ENCODE assay signal across 8 mouse cellular contexts in genomic region chr4:147905090-147905659, GRCm38 (mm10). TPM values are rescaled to one million over a fixed set of nuclear protein-coding genes. Genes with fewer than 3 reads are reported as not detected.
A peak's percentile ranks its signal among the peaks of the same experiment; 100 is the strongest.
DNase-seq lines count a peak whose midpoint lies in the region; ATAC-seq and TF ChIP-seq lines count a peak whose summit lies in the region.

No protein-coding gene starts in this region.

- peak overlapping the region; percentile 90 for H3K4me3 ChIP-seq in kidney, embryonic 14.5 days (ENCODE audit: low read length)
- H3K4me3 ChIP-seq in forebrain, postnatal 0 days (ENCODE audit: low read depth, low read length), result peak overlapping the region; percentile 97
- H3K4me3 ChIP-seq in liver, embryonic 16.5 days (ENCODE audit: low read depth, low read length), result peak overlapping the region; percentile 76

- H3K4me2 ChIP-seq in kidney, embryonic 14.5 days (replicated peaks; ENCODE audit: low read depth, low read length), result peak overlapping the region; percentile 52
- peak overlapping the region; percentile 69 for H3K4me2 ChIP-seq in forebrain, postnatal 0 days (ENCODE audit: low read depth)
- H3K4me2 ChIP-seq in liver, embryonic 16.5 days (ENCODE audit: low read depth, low read length), result peak overlapping the region; percentile 82

- DNase-seq in kidney, postnatal 25 days, result no peak
- DNase-seq in brain, embryonic 14.5 days (ENCODE audit: low read depth), result no peak
- DNase-seq in forebrain, postnatal 0 days, result no peak
- DNase-seq in ovary, adult 18-20 months (ENCODE audit: low spot score), result no peak
- no peak for DNase-seq in layer of hippocampus, adult 8-10 months (ENCODE audit: low spot score in 2 of 2)
- DNase-seq in T-cell, adult 2 months (ENCODE audit: low spot score), result no peak

- H3K9me3 ChIP-seq in kidney, embryonic 14.5 days (ENCODE audit: control insufficient read depth, low read length), result no peaks in the 10 kb centered on the region
- H3K9me3 ChIP-seq in forebrain, postnatal 0 days (ENCODE audit: low read length), result no peaks in the 10 kb centered on the region
- H3K9me3 ChIP-seq in liver, embryonic 16.5 days (replicated peaks; ENCODE audit: control insufficient read depth, low read length), result no peaks in the 10 kb centered on the region

- TF ChIP-seq POLR2A in brain, embryonic 14.5 days (IDR thresholded peaks at IDR 0.05; ENCODE audit: borderline replicate concordance, extremely low read depth, insufficient read depth, insufficient read length, poor library complexity, severe bottlenecking), result peak; percentile 42; the same call in 1 of the 2 replicates

- H3K27me3 ChIP-seq in kidney, embryonic 14.5 days (ENCODE audit: control insufficient read depth, insufficient read depth, low read length), result no peaks in the 10 kb centered on the region
- H3K27me3 ChIP-seq in forebrain, postnatal 0 days (ENCODE audit: insufficient read depth, low read length), result no peaks in the 10 kb centered on the region
- H3K27me3 ChIP-seq in liver, embryonic 16.5 days (ENCODE audit: control insufficient read depth, insufficient read depth, low read depth, low read length), result no peaks in the 10 kb centered on the region

- peak; percentile 10; the same call in 1 of the 2 replicates for ATAC-seq in kidney, embryonic 14.5 days (ENCODE audit: low FRiP score, low TSS enrichment)
- peak; percentile 54 for ATAC-seq in forebrain, postnatal 0 days
- ATAC-seq in liver, embryonic 16.5 days (ENCODE audit: low read depth), result no peak; the same call in none of the 2 replicates

- TF ChIP-seq CTCF in brain, embryonic 14.5 days (IDR thresholded peaks at IDR 0.05; ENCODE audit: borderline replicate concordance, extremely low read depth, insufficient read depth, insufficient read length), result no peak
- no peak for TF ChIP-seq CTCF in forebrain, postnatal 0 days (IDR thresholded peaks at IDR 0.05; ENCODE audit: low read depth)

- H3K27ac ChIP-seq in kidney, embryonic 14.5 days (ENCODE audit: low read depth, low read length), result no peak overlapping the region
- H3K27ac ChIP-seq in forebrain, postnatal 0 days (ENCODE audit: low read depth, low read length), result peak overlapping the region; percentile 91
- peak overlapping the region; percentile 83 for H3K27ac ChIP-seq in liver, embryonic 16.5 days (ENCODE audit: low read length)

- under 1% methylated on average over 8 of the region's 8 CpGs for WGBS in kidney, embryonic 14.5 days
- 0% methylated on average over 8 of the region's 8 CpGs for WGBS in forebrain, postnatal 0 days
- WGBS in liver, embryonic 16.5 days (ENCODE audit: insufficient replicate concordance), result 0% methylated on average over 8 of the region's 8 CpGs

- H3K36me3 ChIP-seq in kidney, embryonic 14.5 days (ENCODE audit: control insufficient read depth, insufficient read depth, low read length), result peaks cover 19% of the 10 kb centered on the region
- H3K36me3 ChIP-seq in forebrain, postnatal 0 days (ENCODE audit: insufficient read depth), result peaks cover 15% of the 10 kb centered on the region
- H3K36me3 ChIP-seq in liver, embryonic 16.5 days (ENCODE audit: control insufficient read depth, insufficient read depth), result peaks cover 3% of the 10 kb centered on the region; the same call in 1 of the 2 replicates

- H3K9ac ChIP-seq in kidney, embryonic 14.5 days (ENCODE audit: low read depth, low read length), result peak overlapping the region; percentile 90; the same call in 1 of the 2 replicates
- peak overlapping the region; percentile 95 for H3K9ac ChIP-seq in forebrain, postnatal 0 days
- peak overlapping the region; percentile 80 for H3K9ac ChIP-seq in liver, embryonic 16.5 days (ENCODE audit: low read depth, low read length)

- H3K4me1 ChIP-seq in kidney, embryonic 14.5 days (ENCODE audit: control insufficient read depth, insufficient read depth, low read length), result no peaks in the 10 kb centered on the region
- H3K4me1 ChIP-seq in forebrain, postnatal 0 days (ENCODE audit: insufficient read depth), result peaks cover 6% of the 10 kb centered on the region; the same call in 1 of the 2 replicates
- H3K4me1 ChIP-seq in liver, embryonic 16.5 days (ENCODE audit: control insufficient read depth, low read depth, low read length), result peaks cover 13% of the 10 kb centered on the region

RNA-seq across cellular contexts. Expression of gene Mfn2, which starts 0.7 kb away (rescaled TPM):
- polyA plus RNA-seq in kidney, embryonic 14.5 days (2014; fragmentation: Nextera tagmentation; extraction: Ambion mirVana), result 12.1 and 31.0 TPM in 2 replicates
- polyA plus RNA-seq in brain, embryonic 14.5 days (2012; rRNA removed), result 61.7 and 84.6 TPM in 2 replicates
- 57.8 and 69.9 TPM in 2 replicates for total RNA-seq in forebrain, postnatal 0 days (2014; rRNA removed)
- 59.4 and 83.3 TPM in 2 replicates for polyA plus RNA-seq in forebrain, postnatal 0 days (2015; fragmentation: Nextera tagmentation; extraction: Ambion mirVana)
- polyA plus RNA-seq in liver, embryonic 16.5 days (2015; fragmentation: Nextera tagmentation; extraction: Ambion mirVana), result 15.9 and 16.2 TPM in 2 replicates
- total RNA-seq in layer of hippocampus, adult 8-10 months (2022), result 100 to 1,000 TPM; 190 to 210 (median 200) TPM

RNA-seq across cellular contexts. Expression of gene Plod1, which starts 31.4 kb away (rescaled TPM):
- 28.5 and 40.7 TPM in 2 replicates for polyA plus RNA-seq in kidney, embryonic 14.5 days (2014; fragmentation: Nextera tagmentation; extraction: Ambion mirVana)
- 19.7 and 25.3 TPM in 2 replicates for polyA plus RNA-seq in brain, embryonic 14.5 days (2012; rRNA removed)
- total RNA-seq in forebrain, postnatal 0 days (2014; rRNA removed), result 13.5 and 18.8 TPM in 2 replicates
- 17.3 and 17.9 TPM in 2 replicates for polyA plus RNA-seq in forebrain, postnatal 0 days (2015; fragmentation: Nextera tagmentation; extraction: Ambion mirVana)
- polyA plus RNA-seq in liver, embryonic 16.5 days (2015; fragmentation: Nextera tagmentation; extraction: Ambion mirVana), result 28.8 and 30.7 TPM in 2 replicates
- 10 to 100 TPM; 19.4 to 21.5 (median 20.9) TPM for total RNA-seq in layer of hippocampus, adult 8-10 months (2022)

RNA-seq across cellular contexts. Expression of gene 2510039O18Rik, which starts 35.5 kb away (rescaled TPM):
- 19.0 and 22.1 TPM in 2 replicates for polyA plus RNA-seq in kidney, embryonic 14.5 days (2014; fragmentation: Nextera tagmentation; extraction: Ambion mirVana)
- polyA plus RNA-seq in brain, embryonic 14.5 days (2012; rRNA removed), result 56.2 and 63.5 TPM in 2 replicates
- 43.4 and 57.7 TPM in 2 replicates for total RNA-seq in forebrain, postnatal 0 days (2014; rRNA removed)
- 12.0 and 12.8 TPM in 2 replicates for polyA plus RNA-seq in forebrain, postnatal 0 days (2015; fragmentation: Nextera tagmentation; extraction: Ambion mirVana)
- polyA plus RNA-seq in liver, embryonic 16.5 days (2015; fragmentation: Nextera tagmentation; extraction: Ambion mirVana), result 4.0 and 5.8 TPM in 2 replicates
- 10 to 100 TPM; 26.0 to 30.2 (median 28.1) TPM for total RNA-seq in layer of hippocampus, adult 8-10 months (2022)

RNA-seq across cellular contexts. Expression of gene Fv1, which starts 36.4 kb away (rescaled TPM):
- polyA plus RNA-seq in kidney, embryonic 14.5 days (2014; fragmentation: Nextera tagmentation; extraction: Ambion mirVana), result 4.6 and 11.6 TPM in 2 replicates
- polyA plus RNA-seq in brain, embryonic 14.5 days (2012; rRNA removed), result 7.9 and 8.6 TPM in 2 replicates
- total RNA-seq in forebrain, postnatal 0 days (2014; rRNA removed), result 7.4 and 8.5 TPM in 2 replicates
- polyA plus RNA-seq in forebrain, postnatal 0 days (2015; fragmentation: Nextera tagmentation; extraction: Ambion mirVana), result 2.7 and 4.2 TPM in 2 replicates
- polyA plus RNA-seq in liver, embryonic 16.5 days (2015; fragmentation: Nextera tagmentation; extraction: Ambion mirVana), result 1.8 and 2.0 TPM in 2 replicates
- 10 to 100 TPM in 2 of 4 experiments, 1 to 10 TPM in 2; 8.4 to 11.7 (median 9.9) TPM for total RNA-seq in layer of hippocampus, adult 8-10 months (2022)

RNA-seq across cellular contexts. Expression of gene Miip, which starts 36.6 kb away (rescaled TPM):
- 34.7 and 37.6 TPM in 2 replicates for polyA plus RNA-seq in kidney, embryonic 14.5 days (2014; fragmentation: Nextera tagmentation; extraction: Ambion mirVana)
- polyA plus RNA-seq in brain, embryonic 14.5 days (2012; rRNA removed), result 82.1 and 132 TPM in 2 replicates
- total RNA-seq in forebrain, postnatal 0 days (2014; rRNA removed), result 32.9 and 35.7 TPM in 2 replicates
- 31.7 and 32.3 TPM in 2 replicates for polyA plus RNA-seq in forebrain, postnatal 0 days (2015; fragmentation: Nextera tagmentation; extraction: Ambion mirVana)
- 26.9 and 29.4 TPM in 2 replicates for polyA plus RNA-seq in liver, embryonic 16.5 days (2015; fragmentation: Nextera tagmentation; extraction: Ambion mirVana)
- 10 to 100 TPM; 21.2 to 25.9 (median 24.1) TPM for total RNA-seq in layer of hippocampus, adult 8-10 months (2022)
